Mouse (Mus musculus) kidney, adult 2 months (tissue): ENCODE results near the gene Lcmt1. TPM values are rescaled to one million over a fixed set of nuclear protein-coding genes. Genes with fewer than 3 reads are reported as not detected.

Experiments used
- DNase-seq: peaks from one replicate; pipeline ENCODE4 v3.0.0; 2021
- H3K27ac ChIP-seq: fragments of 200-500 bp; 2 replicates; pipeline ENCODE4 v1.5.1; 2012; ENCODE audit warnings: low read depth, low read length, control low read depth, inconsistent platforms; ENCODE audit not compliant: insufficient read depth
- H3K27me3 ChIP-seq: fragments of 200-500 bp; replicated peaks from 2 replicates; pipeline ENCODE4 v1.6.1; 2012; ENCODE audit warnings: mild to moderate bottlenecking, moderate library complexity, low read length, inconsistent platforms; ENCODE audit not compliant: control insufficient read depth, insufficient read depth
- H3K36me3 ChIP-seq: fragments of 200-500 bp; 2 replicates; pipeline ENCODE4 v1.6.1; 2012; ENCODE audit warnings: mild to moderate bottlenecking, moderate library complexity, low read length, inconsistent platforms; ENCODE audit not compliant: control insufficient read depth, insufficient read depth
- H3K4me1 ChIP-seq: fragments of 200-500 bp; 2 replicates; pipeline ENCODE4 v1.6.1; 2011; ENCODE audit warnings: low read length; ENCODE audit not compliant: control insufficient read depth, insufficient read depth
- H3K4me3 ChIP-seq: fragments of 200-500 bp; 2 replicates; pipeline ENCODE4 v1.5.1; 2011; ENCODE audit warnings: mild to moderate bottlenecking, low read depth, low read length, control low read depth; ENCODE audit not compliant: insufficient read depth
- CTCF ChIP-seq: fragments of 200-500 bp; conservative IDR thresholded peaks from 2 replicates; pipeline ENCODE4 v1.5.1; 2011; ENCODE audit warnings: low read depth, mild to moderate bottlenecking, control low read depth, low read length, moderate library complexity, mixed read lengths; ENCODE audit not compliant: insufficient read depth, insufficient read length
- POLR2A ChIP-seq: fragments of 200-500 bp; IDR thresholded peaks from one replicate; pipeline ENCODE4 v1.6.1; 2011; ENCODE audit warnings: low read depth, low read length, control low read depth
- WGBS: fragments of 180-500 bp; shearing (Covaris S2); methylation state at CpG from one replicate; pipeline ENCODE4 v1.1.7; 2018; 5-methylcytosine and 5-hydroxymethylcytosine counted together
- polyA plus RNA-seq: library from polyadenylated mRNA; depleted of rRNA; stranded (reverse); fragments of >200 nt; gene quantifications from 2 replicates; pipeline ENCODE4 v1.2.3, GENCODE M21; 2012

The Lcmt1 gene
- polyA plus RNA-seq, 1 experiment, result 26.9 TPM

- no peak overlapping the region for H3K4me3 ChIP-seq
- no peaks in the 10 kb centered on the region for H3K27me3 ChIP-seq
- no peaks in the 10 kb centered on the region; the same call in 1 of the 2 replicates for H3K36me3 ChIP-seq
- WGBS, result 78% methylated on average over 4 of the region's 4 CpGs
- TF ChIP-seq CTCF (no peak), POLR2A (no peak)
- no peak for DNase-seq
- no peak overlapping the region for H3K27ac ChIP-seq
- H3K4me1 ChIP-seq, result peaks cover 33% of the 10 kb centered on the region; the same call in 1 of the 2 replicates
These were observed 47.2 kb downstream of the Lcmt1 start for GRCm38 (mm10) chr7:123416803-123417202.

- Histone ChIP-seq H3K27ac (peak overlapping the region; percentile 92), H3K36me3 (no peaks in the 10 kb centered on the region; the same call in 1 of the 2 replicates), H3K27me3 (no peaks in the 10 kb centered on the region), H3K4me3 (no peak overlapping the region), H3K4me1 (peaks cover 33% of the 10 kb centered on the region; the same call in 1 of the 2 replicates)
- TF ChIP-seq POLR2A (no peak), CTCF (no peak)
- WGBS, result 60% methylated on average over 3 of the region's 3 CpGs
- DNase-seq, result peak; percentile 76
These were observed 48.1 kb downstream of the Lcmt1 start for GRCm38 (mm10) chr7:123417661-123418060.

GRCm38 (mm10) chr7:123419984-123420383 is 50.4 kb downstream of the Lcmt1 start:
- H3K36me3 ChIP-seq, result no peaks in the 10 kb centered on the region; the same call in 1 of the 2 replicates
- peak; percentile 91 for DNase-seq
- WGBS, result 55% methylated on average over 4 of the region's 4 CpGs
- H3K4me3 ChIP-seq, result no peak overlapping the region
- TF ChIP-seq CTCF, result no peak
- TF ChIP-seq POLR2A, result no peak
- H3K4me1 ChIP-seq, result peaks cover 36% of the 10 kb centered on the region; the same call in 1 of the 2 replicates
- no peaks in the 10 kb centered on the region for H3K27me3 ChIP-seq
- peak overlapping the region; percentile 98 for H3K27ac ChIP-seq

GRCm38 (mm10) chr7:123421958-123422357 is 52.4 kb downstream of the Lcmt1 start:
- no peaks in the 10 kb centered on the region; the same call in 1 of the 2 replicates for H3K36me3 ChIP-seq
- WGBS, result 48% methylated on average over 3 of the region's 3 CpGs
- peaks cover 45% of the 10 kb centered on the region for H3K4me1 ChIP-seq
- H3K27me3 ChIP-seq, result no peaks in the 10 kb centered on the region
- H3K4me3 ChIP-seq, result no peak overlapping the region
- TF ChIP-seq CTCF (no peak), POLR2A (no peak)
- DNase-seq, result peak; percentile 29
- H3K27ac ChIP-seq, result no peak overlapping the region

GRCm38 (mm10) chr7:123424281-123424680 is 54.7 kb downstream of the Lcmt1 start:
- 95% methylated on average over 6 of the region's 6 CpGs for WGBS
- Histone ChIP-seq H3K27ac (no peak overlapping the region), H3K27me3 (no peaks in the 10 kb centered on the region), H3K36me3 (no peaks in the 10 kb centered on the region; the same call in 1 of the 2 replicates), H3K4me3 (no peak overlapping the region), H3K4me1 (peaks cover 30% of the 10 kb centered on the region)
- DNase-seq, result no peak
- TF ChIP-seq CTCF, result no peak
- no peak for TF ChIP-seq POLR2A

GRCm38 (mm10) chr7:123425134-123425757 is 55.7 kb downstream of the Lcmt1 start:
- Histone ChIP-seq H3K4me3 (no peak overlapping the region), H3K36me3 (no peaks in the 10 kb centered on the region), H3K27me3 (no peaks in the 10 kb centered on the region), H3K27ac (peak overlapping the region; percentile 45; the same call in 1 of the 2 replicates), H3K4me1 (peaks cover 32% of the 10 kb centered on the region)
- 65% methylated on average over 6 of the region's 6 CpGs for WGBS
- peak; percentile 86 for DNase-seq
- TF ChIP-seq POLR2A, result no peak
- TF ChIP-seq CTCF, result no peak

GRCm38 (mm10) chr7:123429624-123430410 is 60.2 kb downstream of the Lcmt1 start:
- Histone ChIP-seq H3K27me3 (no peaks in the 10 kb centered on the region), H3K27ac (no peak overlapping the region)
- DNase-seq, result peak; percentile 21

More at GRCm38 (mm10) chr7:123429624-123430410, 60.2 kb downstream of the Lcmt1 start:
- WGBS, result 60% methylated on average over 8 of the region's 8 CpGs
- Histone ChIP-seq H3K36me3 (no peaks in the 10 kb centered on the region), H3K4me3 (no peak overlapping the region), H3K4me1 (peaks cover 19% of the 10 kb centered on the region)
- TF ChIP-seq CTCF (no peak), POLR2A (no peak)
